Mouse (Mus musculus) megakaryocyte, embryonic 14.5 days (primary cell): Measurements from ENCODE around the gene Spata46. TPM values are rescaled to one million over a fixed set of nuclear protein-coding genes. Genes with fewer than 3 reads are reported as not detected.

ENCODE experiments used
- H3K27me3 ChIP-seq: replicated peaks from 2 replicates; pipeline ENCODE3; 2012; ENCODE audit warnings: inconsistent platforms
- H3K36me3 ChIP-seq: replicated peaks from 2 replicates; pipeline ENCODE3; 2012; ENCODE audit warnings: low read length, inconsistent platforms, mixed read lengths
- H3K4me1 ChIP-seq: 2 replicates; pipeline ENCODE4 v1.6.1; 2012; ENCODE audit warnings: inconsistent platforms
- H3K4me3 ChIP-seq: replicated peaks from 2 replicates; pipeline ENCODE3; 2012; ENCODE audit warnings: moderate library complexity, mild to moderate bottlenecking, inconsistent platforms
- H3K9me3 ChIP-seq: 2 replicates; pipeline ENCODE4 v1.6.1; 2012; ENCODE audit warnings: inconsistent platforms
- FLI1 ChIP-seq: IDR thresholded peaks from 2 replicates; pipeline ENCODE4 v1.6.1; 2012; ENCODE audit warnings: low read length, inconsistent platforms, mixed read lengths
- GATA1 ChIP-seq: IDR thresholded peaks from 3 replicates; pipeline ENCODE4 v1.6.1; 2012; ENCODE audit warnings: mixed read lengths, low read length, inconsistent platforms, borderline replicate concordance
- polyA plus RNA-seq: library from polyadenylated mRNA; stranded (reverse); fragments of >175 nt; gene quantifications from 2 replicates; pipeline ENCODE4 v1.2.3, GENCODE M21; 2012; ENCODE audit warnings: low replicate concordance; ENCODE audit not compliant: insufficient read depth

The Spata46 gene
- polyA plus RNA-seq, 1 experiment, result not detected

GRCm38 (mm10) chr1:170331926-170332325, 23.3 kb downstream of the Spata46 start:
- Histone ChIP-seq H3K4me3 (no peak overlapping the region), H3K36me3 (peaks cover 70% of the 10 kb centered on the region), H3K4me1 (no peaks in the 10 kb centered on the region), H3K9me3 (no peaks in the 10 kb centered on the region), H3K27me3 (no peaks in the 10 kb centered on the region)
- no peak for TF ChIP-seq GATA1

- Histone ChIP-seq H3K9me3 (no peaks in the 10 kb centered on the region), H3K4me1 (no peaks in the 10 kb centered on the region), H3K27me3 (no peaks in the 10 kb centered on the region), H3K36me3 (peaks cover 66% of the 10 kb centered on the region), H3K4me3 (no peak overlapping the region)
- no peak for TF ChIP-seq FLI1
- no peak for TF ChIP-seq GATA1
Measured at GRCm38 (mm10) chr1:170332775-170333174, 24.2 kb downstream of the Spata46 start.

- Histone ChIP-seq H3K4me1 (peaks cover 3% of the 10 kb centered on the region; the same call in 1 of the 2 replicates), H3K36me3 (peaks cover 55% of the 10 kb centered on the region), H3K27me3 (no peaks in the 10 kb centered on the region), H3K9me3 (no peaks in the 10 kb centered on the region), H3K4me3 (no peak overlapping the region)
- TF ChIP-seq GATA1, result no peak
- TF ChIP-seq FLI1, result no peak
Measured at GRCm38 (mm10) chr1:170339943-170340342, 31.3 kb downstream of the Spata46 start.

- Histone ChIP-seq H3K36me3 (peaks cover 50% of the 10 kb centered on the region), H3K4me3 (no peak overlapping the region), H3K4me1 (peaks cover 18% of the 10 kb centered on the region), H3K9me3 (no peaks in the 10 kb centered on the region), H3K27me3 (no peaks in the 10 kb centered on the region)
- TF ChIP-seq FLI1 (no peak), GATA1 (no peak)
Measured at GRCm38 (mm10) chr1:170343081-170343480, 34.5 kb downstream of the Spata46 start.

GRCm38 (mm10) chr1:170343906-170344305, 35.3 kb downstream of the Spata46 start:
- Histone ChIP-seq H3K36me3 (peaks cover 46% of the 10 kb centered on the region), H3K9me3 (no peaks in the 10 kb centered on the region), H3K27me3 (no peaks in the 10 kb centered on the region), H3K4me3 (no peak overlapping the region), H3K4me1 (peaks cover 22% of the 10 kb centered on the region)
- TF ChIP-seq GATA1 (no peak), FLI1 (no peak)

- Histone ChIP-seq H3K9me3 (no peaks in the 10 kb centered on the region), H3K27me3 (no peaks in the 10 kb centered on the region), H3K4me3 (no peak overlapping the region), H3K36me3 (peaks cover 46% of the 10 kb centered on the region), H3K4me1 (peaks cover 34% of the 10 kb centered on the region)
- TF ChIP-seq GATA1, result no peak
- TF ChIP-seq FLI1, result no peak
Measured at GRCm38 (mm10) chr1:170346266-170346665, 37.7 kb downstream of the Spata46 start.

GRCm38 (mm10) chr1:170351080-170351479, 42.5 kb downstream of the Spata46 start:
- Histone ChIP-seq H3K4me3 (no peak overlapping the region), H3K4me1 (peaks cover 42% of the 10 kb centered on the region), H3K27me3 (no peaks in the 10 kb centered on the region), H3K36me3 (peaks cover 22% of the 10 kb centered on the region), H3K9me3 (no peaks in the 10 kb centered on the region)
- TF ChIP-seq FLI1 (no peak), GATA1 (no peak)

- Histone ChIP-seq H3K9me3 (no peaks in the 10 kb centered on the region), H3K4me1 (peaks cover 50% of the 10 kb centered on the region), H3K36me3 (peaks cover 18% of the 10 kb centered on the region), H3K4me3 (no peak overlapping the region), H3K27me3 (no peaks in the 10 kb centered on the region)
- TF ChIP-seq FLI1, result no peak
- TF ChIP-seq GATA1, result no peak
Measured at GRCm38 (mm10) chr1:170353335-170353734, 44.7 kb downstream of the Spata46 start.

- Histone ChIP-seq H3K36me3 (peaks cover 5% of the 10 kb centered on the region), H3K4me3 (no peak overlapping the region), H3K4me1 (peaks cover 56% of the 10 kb centered on the region), H3K27me3 (no peaks in the 10 kb centered on the region), H3K9me3 (no peaks in the 10 kb centered on the region)
- no peak for TF ChIP-seq GATA1
- no peak for TF ChIP-seq FLI1
Measured at GRCm38 (mm10) chr1:170360183-170360915, 51.7 kb downstream of the Spata46 start.

Other genes with a start within 250 kb of the Spata46 start
- not detected in 2 replicates for gene Ddr2, start 198.0 kb upstream of the Spata46 start, polyA plus RNA-seq
- 0.74 and 2.3 TPM in 2 replicates for gene Uap1, start 133.8 kb upstream of the Spata46 start, polyA plus RNA-seq
- gene Uhmk1, start 93.4 kb upstream of the Spata46 start, polyA plus RNA-seq, result 0.74 and 1.1 TPM in 2 replicates
- not detected in 2 replicates for gene Sh2d1b2, start 76.1 kb upstream of the Spata46 start, polyA plus RNA-seq
- not detected in 2 replicates for gene Sh2d1b1, start 31.5 kb upstream of the Spata46 start, polyA plus RNA-seq
- gene Gm7694, start 2.5 kb upstream of the Spata46 start, polyA plus RNA-seq, result 2.0 and 4.3 TPM in 2 replicates